Mouse (Mus musculus): Measurements from ENCODE around the gene Sema5b. TPM values are rescaled to one million over a fixed set of nuclear protein-coding genes. Genes with fewer than 3 reads are reported as not detected.
"Not testable (repeated sequence)": the region's sequence is repeated elsewhere in the genome, so short reads cannot be mapped to it uniquely, and the experiment has no call there.

Gene Sema5b
- polyA plus RNA-seq, 1 experiment: 22.3 TPM

DNA sequence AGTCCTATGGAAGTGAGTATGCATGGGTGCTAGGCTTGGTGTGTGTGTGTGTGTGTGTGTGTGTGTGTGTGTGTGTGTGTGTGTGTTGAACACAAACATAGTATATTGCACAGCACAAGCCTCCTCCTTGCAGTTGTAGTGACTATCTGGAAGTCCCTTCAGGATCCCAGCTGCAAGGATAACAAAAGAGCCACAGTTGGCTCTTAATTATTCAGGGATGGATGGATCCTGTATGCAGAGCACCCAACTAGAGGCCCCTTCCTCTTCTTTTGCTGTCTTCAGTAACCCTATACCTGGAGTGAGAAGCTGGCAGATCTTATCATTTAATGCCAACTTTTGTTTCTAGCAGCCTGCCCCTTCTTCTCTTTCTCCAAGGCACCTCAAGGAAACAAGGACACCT, 7.0 kb downstream of the Sema5b start:
- DNase-seq (ENCODE audit: extremely low spot score in 1 of 2, low spot score in 1 of 2): no peak

DNA sequence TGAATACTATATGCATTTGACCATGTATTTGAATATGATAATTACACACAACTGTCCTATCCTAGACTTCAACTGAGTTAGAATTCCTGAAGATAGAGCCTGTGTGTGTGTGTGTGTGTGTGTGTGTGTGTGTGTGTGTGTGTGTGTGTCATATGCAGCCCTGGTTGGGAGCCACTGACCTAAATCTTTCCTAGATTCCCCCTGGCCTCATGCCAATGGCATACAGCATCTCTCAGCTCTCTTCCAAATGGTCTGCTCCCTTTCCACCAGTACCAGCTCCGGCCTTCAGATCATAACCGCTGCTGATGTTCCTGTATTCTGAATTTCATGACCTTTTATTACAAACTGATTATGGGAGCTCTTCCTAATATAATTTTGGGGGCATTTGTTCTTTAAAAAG, 8.4 kb downstream of the Sema5b start:
- no peak for DNase-seq (ENCODE audit: extremely low spot score in 1 of 2, low spot score in 1 of 2)

DNA sequence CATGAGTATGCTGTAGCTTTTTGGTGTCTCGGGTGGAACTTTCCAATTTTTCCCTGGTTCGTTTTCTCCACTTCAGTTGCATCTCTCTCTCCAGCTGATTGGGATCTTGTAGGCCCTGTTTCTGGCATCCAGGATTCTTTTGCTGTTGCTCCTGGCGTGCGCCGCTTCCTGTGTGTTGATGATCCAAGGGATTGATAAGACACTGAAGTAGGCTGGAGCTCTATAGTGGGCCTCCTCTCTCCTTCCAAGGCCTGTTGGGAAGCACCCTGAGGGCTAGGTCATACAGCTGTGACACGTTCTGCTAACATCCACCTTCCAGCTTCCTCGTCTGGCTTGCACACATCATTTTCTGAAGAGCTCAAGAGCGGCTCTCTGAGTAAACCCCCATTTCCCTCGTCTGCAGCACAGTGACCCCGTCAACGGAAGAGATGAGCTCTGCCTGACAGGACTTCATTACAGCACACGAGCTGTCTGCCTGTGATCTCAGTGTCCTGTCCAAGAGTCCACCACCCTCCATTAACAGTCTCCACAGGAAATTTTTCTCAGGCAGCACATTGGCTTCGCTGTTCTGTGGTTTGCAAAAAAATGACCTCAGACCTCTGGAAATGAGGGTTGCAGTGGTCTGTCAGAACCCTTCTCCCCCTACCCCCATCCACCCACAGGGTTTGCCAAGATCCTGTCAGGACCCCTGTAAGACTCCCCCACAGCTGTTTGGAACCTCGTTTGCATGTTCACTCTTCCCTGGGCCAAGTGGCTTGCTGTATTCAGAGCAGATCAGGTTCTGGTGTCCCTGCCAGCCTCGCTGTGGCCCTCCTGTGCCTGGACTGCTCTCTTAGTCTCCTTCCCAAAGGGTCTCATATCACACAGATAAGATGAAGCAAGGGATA, 14.9 kb downstream of the Sema5b start:
- DNase-seq (ENCODE audit: extremely low spot score in 1 of 2, low spot score in 1 of 2): no peak

DNA sequence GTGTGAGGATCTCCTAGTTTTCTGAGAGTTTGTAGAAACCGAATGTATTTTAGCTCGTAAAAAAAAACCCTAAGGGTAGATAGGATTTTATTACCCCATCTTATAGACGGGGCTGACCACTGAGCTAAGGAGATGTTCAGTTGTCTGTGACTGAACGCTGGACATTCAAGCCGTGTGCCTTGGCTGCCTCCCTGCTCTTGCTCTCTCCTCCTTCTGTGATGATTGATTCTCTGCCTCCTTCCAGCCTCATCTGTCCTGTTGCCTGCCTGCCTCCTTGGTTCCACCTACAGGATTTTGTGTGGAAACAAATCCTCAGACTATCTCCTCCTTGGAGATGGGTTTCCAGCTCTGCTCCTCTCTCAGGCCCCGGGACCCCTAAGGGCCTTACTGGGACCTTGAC, 16.1 kb downstream of the Sema5b start:
- no peak for DNase-seq (ENCODE audit: extremely low spot score in 1 of 2, low spot score in 1 of 2)

DNA sequence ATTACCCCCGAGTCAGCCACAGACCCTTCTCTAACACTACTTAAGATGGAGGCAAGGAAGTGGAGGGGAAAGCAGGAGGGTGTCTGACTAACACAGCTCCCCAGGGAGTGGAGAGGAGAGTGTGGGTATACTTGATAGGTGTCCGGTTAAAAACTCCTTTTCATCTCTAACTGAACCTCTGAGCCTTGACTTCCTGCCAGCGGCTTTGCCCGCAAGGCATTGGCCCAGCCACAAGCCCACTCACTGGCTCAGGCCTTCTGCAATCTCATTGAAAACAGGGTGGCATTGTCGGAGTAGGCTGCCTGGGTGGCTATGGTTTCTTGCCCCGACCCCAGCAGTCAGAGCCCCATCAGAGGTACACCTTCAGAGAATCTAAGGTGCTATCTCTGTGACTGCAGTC, 20.6 kb downstream of the Sema5b start:
- no peak for DNase-seq (ENCODE audit: extremely low spot score in 1 of 2, low spot score in 1 of 2)

DNA sequence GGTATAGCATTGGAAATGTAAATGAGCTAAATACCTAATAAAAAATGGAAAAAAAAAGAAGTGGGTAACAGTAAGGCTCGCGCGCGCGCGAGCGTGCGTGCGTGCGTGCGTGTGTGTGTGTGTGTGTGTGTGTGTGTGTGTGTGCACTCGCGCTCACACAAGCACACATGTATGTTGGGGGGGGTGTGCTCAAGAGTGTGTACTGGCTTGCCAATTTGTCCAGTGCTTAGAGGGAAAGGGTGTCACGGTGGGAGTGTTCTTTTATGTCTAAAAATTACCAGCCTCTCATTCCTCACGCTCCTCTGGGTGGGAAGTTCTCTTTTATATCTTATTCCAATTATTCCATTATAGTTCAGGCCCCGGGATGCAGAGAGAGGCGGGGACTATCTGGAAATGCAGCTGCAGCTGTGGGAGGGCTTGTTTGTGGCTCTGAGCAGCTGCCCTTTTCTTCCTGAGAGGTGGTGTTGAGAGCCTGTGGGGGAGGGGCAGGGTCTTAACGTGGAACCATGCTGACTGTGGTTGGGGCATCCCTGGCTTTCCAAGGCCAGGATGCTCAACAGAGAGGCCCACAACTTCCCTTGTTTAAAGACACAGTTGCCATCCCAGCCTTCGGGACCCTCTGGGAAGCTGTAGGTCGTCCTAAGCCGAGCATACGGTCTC, 23.4 kb downstream of the Sema5b start:
- DNase-seq (ENCODE audit: extremely low spot score in 1 of 2, low spot score in 1 of 2): no peak

DNA sequence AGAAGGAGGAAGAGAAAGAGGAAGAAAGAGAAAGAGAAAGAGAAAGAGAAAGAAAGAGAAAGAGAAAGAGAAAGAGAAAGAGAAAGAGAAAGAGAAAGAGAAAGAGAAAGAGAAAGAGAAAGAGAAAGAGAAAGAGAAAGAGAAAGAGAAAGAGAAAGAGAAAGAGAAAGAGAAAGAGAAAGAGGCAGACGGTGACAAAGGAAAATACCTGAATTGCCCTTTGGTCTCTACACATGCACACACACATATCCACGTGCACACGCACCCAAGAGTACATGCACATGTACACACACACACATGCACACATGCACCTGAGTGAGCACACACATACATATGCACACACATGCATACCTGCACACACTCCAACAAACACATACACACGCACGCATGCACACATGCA, 24.7 kb downstream of the Sema5b start:
- DNase-seq (ENCODE audit: extremely low spot score in 1 of 2, low spot score in 1 of 2): not testable (repeated sequence)

DNA sequence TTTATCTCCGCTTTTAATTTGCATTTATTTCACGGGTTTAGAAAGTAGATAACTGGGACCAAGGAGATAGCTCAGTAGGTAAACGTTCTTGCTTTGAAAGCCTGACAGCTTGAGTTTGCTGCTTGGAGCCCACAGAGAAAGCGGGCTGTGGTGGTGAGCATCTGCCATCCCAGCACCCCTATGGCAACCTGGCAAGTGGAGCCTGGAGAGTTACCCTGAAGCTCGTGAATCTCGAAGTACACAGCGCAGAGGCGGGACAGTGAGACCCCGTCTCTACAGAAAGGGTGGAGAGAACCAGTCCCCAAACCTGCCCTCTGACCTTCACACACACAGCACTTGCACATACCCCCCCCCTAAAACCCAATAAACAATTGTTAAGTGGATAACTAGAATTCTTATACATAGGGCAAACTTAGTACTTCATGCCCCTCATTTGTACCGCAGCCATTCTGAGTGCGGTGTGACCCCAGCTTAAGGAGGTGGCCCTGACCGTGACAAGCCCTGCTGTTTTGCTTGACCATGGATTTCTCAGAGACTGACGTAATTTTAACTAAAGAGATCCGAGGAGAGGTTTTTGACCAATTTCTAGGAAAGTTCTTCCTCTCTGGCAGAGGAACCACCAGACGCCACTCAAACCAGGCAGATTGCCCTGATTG, 27.4 kb downstream of the Sema5b start:
- DNase-seq (ENCODE audit: extremely low spot score in 1 of 2, low spot score in 1 of 2): no peak

DNA sequence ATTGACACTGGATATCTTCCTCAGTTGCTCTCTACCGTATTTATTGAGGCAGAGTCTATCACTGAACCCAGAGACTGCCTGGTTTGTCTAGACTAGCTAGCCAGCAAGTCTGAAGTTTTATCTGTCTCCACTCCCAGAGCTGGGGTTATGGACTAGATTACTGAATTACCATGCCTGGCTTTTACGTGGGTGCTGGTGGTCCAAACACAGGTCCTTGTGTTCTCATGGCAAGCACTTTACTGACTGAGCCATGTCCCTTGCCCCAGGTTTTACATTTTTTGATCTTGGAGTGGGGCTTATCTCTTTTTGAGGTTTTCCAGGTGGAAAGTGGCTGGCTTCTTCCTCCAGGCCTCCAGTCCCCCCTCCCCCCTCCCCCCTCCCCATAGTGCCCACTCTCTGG, 28.4 kb downstream of the Sema5b start:
- DNase-seq (ENCODE audit: extremely low spot score in 1 of 2, low spot score in 1 of 2): no peak

DNA sequence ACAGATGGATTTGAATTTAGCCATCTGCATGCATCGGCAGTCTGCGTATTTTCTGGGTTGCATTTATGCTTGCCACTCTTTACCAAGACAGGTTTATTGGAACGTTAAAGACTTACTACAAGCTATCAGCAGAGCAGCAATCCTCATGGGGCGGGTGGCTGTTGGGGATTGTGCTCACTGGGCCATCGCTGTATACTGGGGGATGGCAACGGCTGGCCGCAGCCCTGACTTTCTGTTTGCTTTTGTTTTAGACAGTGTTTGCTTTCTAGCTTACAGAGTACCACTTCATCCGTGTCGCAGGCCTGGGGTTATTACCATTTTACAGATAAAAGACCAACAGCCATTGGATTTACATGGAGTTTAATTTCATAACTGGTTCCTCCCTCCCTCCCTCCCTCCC, 28.8 kb downstream of the Sema5b start:
- DNase-seq (ENCODE audit: extremely low spot score in 1 of 2, low spot score in 1 of 2): no peak

DNA sequence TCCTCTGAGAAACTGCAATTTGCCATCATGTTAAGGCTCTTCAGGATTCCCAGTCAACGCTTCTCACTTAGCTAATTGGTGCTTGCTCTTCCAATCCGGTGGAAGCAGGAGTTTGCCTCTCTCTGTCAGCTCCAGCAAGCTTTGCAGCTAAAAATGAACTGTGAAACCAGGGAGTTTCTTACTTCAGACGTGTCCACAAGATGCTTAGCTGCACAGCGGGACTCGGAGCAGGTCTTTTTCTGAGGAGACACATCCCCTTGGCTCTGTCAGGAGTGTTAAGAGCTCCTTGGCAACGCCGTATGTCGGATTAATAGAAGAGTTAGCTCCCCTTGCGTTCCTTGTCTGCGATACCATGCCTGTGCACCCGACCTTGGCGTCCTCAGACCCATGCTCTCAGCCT, 29.7 kb downstream of the Sema5b start:
- peak in 1 of 2 experiments; percentile 60 for DNase-seq (ENCODE audit: extremely low spot score in 1 of 2, low spot score in 1 of 2)

DNA sequence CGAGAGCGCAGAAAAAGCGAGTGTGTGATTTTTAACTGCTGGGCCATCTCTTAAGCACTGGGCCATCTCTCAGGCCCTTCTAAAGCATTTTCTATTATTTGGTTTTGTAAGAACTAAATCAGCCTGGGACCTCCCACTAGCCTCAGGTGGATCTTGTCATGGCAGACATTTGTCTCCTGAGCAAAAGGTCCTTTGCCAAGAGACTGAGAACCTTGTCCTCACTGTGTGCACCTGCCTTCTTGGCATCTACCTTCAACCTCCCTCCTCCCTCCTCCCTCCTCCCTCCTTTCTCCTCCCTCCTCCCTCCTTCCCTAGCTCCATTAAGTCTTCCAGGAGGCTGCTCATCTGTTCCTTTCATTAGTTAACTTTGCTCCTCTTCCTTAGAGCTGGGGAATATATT, 32.6 kb downstream of the Sema5b start:
- no peak for DNase-seq (ENCODE audit: extremely low spot score in 1 of 2, low spot score in 1 of 2)

DNA sequence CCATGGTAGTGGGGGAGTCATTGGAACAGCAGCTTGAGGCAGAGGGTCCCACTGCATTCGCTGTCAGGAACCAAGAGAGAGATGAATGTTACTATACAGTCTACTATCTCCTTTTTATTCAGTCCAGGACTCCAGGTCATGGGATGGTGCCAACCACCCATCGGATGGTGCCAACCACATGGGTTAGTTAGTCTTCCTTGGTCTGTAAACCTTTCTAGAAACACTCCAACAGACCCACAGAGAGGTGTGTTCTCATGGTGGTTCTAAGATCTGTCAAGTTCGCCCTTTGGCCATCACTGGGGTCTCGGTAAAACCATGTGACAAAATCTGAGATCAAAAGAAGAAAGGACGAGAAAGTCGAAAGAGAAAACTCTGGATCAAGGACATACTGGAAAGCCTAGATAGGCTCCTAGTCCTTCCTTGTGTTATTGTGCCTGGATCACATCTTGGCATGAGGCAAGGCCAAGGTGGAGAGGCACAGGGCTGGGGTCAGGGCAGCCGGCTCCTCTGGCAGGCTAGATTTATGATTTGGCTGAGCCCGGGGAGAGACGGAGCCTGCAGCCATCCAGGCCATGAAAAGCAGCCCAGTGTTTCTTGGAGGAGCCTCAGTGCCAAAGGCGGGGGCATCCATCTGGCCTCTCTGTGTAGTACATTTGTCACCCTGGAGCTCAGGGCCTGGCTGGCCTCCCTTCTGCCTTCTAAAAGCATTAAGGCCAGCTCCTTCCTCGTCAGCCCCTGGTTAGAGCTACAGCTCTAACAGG, 36.4 kb downstream of the Sema5b start:
- DNase-seq (ENCODE audit: extremely low spot score in 1 of 2, low spot score in 1 of 2): no peak

DNA sequence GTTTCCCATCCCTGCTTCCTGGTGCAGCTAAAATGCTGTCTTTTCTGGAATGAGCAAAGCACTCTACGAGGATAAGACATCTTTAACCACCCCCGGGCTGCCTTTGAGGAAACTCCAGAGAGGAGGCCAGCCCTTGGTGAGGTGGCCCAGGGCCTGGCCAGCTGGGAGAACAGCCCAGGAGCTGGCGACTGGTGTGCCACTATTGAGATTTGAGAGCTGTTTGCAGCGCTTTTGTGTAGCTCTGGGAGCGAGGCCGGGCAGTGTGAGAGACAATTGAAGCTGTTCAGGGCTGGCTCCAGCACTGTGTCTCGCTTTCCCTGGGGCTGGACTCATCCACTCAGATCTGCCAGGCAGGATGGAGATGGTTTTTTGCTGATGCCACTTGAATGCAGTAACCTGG, 40.4 kb downstream of the Sema5b start:
- DNase-seq (ENCODE audit: extremely low spot score in 1 of 2, low spot score in 1 of 2): peak in 1 of 2 experiments; percentile 66

DNA sequence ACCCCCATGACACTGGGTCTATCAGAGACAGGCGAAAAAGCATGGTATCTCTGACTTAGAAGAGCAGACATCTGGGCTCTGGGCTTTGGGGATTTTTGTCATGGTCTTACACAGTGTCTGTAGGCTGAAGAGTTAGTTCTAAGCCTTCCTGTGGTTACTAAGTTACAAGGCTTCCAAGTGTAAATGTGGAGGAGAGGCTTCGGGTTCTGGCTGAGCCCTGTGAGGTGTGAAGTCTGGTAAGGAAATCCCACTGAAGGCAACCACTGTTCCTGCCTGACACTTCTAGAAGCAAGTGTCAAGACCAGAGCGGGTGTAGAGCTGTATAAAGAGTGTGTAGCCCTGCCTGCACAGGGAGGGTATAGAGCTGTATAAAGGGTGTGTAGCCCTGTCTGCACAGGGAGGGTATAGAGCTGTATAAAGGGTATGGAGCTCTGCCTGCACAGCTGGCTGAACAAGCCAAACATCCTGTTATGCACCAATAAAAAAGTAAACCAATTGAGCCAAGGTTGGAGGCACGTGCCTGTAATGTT, 42.7 kb downstream of the Sema5b start:
- peak in 1 of 2 experiments; percentile 40 for DNase-seq (ENCODE audit: extremely low spot score in 1 of 2, low spot score in 1 of 2)

DNA sequence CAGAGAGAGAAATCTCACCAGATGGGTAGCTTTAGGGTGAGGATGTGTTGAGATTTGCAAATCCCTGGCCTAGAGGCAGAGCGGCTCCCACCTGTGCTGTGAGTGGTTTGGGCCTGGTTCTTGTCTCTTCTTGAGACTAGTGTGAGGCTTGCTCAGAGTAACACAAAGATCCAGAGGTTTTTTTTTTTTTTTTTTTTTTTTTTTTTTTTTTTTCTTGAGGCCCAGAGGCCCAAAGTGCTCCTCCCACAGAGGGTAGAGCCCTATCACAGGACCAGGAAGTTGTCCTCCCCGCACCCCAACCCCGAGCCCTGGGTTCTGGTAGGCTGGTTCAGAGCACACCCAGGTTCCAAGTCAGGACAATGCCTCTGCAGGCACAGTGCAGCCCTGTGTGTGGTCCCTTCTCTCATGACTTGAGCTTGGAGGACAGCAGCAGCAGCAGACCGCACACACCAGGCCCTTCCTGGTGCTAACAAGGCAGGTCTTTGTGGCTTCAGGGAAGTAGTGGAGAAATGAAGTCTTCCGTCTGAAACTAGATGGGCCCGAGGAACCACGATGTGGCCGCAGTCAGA, 44.3 kb downstream of the Sema5b start:
- no peak for DNase-seq (ENCODE audit: extremely low spot score in 1 of 2, low spot score in 1 of 2)

DNA sequence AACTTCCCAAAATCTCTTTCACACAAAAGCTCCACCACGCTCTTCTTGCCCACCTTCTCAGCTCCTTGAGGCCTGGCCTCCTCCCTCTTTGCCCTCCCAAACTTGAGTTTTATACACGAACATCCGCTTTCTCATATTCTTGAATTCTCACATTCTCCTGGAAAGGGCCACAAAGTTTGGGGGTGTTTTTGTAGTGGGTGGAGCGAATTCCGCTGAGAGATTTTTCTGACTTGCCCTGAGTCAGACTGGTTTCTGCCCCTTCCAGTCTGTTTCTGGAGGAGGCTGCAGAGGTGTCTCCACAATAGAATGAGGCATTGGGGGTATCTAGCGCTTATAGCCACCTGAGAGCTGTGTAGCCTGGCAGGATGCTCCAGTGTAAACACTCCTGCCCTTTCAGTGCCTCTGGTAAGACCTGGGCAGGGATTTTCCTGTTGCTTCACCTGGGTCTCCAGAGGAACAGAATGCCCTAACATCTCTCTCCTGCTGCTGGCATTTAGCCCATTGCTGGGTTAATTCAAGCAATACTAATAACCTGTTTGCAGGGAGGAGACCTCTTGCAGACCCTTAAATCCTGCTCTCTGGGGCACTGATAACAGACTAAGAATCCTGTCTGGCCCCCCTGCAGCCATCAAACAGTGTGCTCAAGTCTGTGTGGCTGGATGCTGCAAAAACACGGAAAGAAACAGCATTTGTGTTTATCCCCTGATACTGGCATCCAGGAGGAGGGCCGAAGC, 46.3 kb downstream of the Sema5b start:
- peak in 1 of 2 experiments; percentile 59 for DNase-seq (ENCODE audit: extremely low spot score in 1 of 2, low spot score in 1 of 2)

DNA sequence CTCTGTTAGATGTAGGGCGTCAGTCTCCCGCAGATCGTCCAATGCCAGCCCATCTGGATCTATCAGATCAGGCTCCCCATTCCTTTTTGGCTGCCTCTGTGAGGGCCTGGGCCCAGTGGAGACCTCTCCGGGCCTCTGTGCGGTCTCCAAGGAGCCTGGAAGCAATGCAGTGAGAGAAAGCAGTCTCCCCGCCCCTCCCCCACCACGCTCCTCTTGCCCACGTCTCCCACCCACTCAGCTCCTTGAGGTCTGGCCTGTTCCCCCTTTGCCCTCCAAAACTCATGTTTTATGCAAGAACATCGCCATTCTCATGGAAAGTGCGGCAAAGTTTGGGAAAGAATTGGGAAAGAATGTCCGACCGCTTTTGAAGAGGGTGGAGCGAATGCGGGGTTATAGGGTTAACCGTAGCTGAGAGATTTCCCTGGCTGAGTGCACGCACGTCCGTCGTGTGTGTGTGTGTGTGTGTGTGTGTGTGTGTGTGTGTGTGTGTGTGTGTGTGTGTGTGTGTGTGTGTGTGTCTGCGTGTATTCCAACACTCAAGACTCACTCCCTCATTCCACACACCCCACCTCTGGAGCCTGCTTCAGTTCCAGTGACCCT, 47.0 kb downstream of the Sema5b start:
- no peak for DNase-seq (ENCODE audit: extremely low spot score in 1 of 2, low spot score in 1 of 2)

DNA sequence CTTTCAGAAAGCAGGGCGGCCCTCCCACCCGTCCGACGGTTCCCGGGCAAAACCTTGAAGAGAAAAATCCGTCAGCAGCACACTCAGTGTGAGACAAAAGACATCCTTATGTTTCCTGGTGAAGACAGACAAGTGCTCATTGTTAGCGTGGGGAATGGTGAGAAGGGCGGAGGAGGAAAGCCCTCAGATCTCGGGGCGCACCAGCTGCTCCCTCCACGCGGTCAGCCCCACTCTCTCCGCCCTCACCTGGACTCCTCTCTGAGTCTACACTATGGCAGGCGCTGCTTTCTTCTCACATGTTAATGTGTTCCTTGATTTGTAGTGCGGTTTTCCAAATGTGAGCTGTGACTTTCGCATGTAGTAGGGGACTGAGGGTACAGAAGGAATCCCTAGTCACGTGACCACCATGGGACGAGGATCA, 47.8 kb downstream of the Sema5b start:
- DNase-seq (ENCODE audit: extremely low spot score in 1 of 2, low spot score in 1 of 2): no peak
